Mouse (Mus musculus) spleen, postnatal 0 days (tissue): ENCODE results near the gene Pi4ka. TPM values are rescaled to one million over a fixed set of nuclear protein-coding genes. Genes with fewer than 3 reads are reported as not detected.

ENCODE experiments used
- polyA plus RNA-seq: library from polyadenylated mRNA; unstranded; fragments of >200 nt; fragmentation: Nextera tagmentation; extraction: Ambion mirVana; gene quantifications from 2 replicates; pipeline ENCODE4 v1.2.1, GENCODE M21; 2015

The Pi4ka gene
- 16.3 and 16.5 TPM in 2 replicates for polyA plus RNA-seq

DNA sequence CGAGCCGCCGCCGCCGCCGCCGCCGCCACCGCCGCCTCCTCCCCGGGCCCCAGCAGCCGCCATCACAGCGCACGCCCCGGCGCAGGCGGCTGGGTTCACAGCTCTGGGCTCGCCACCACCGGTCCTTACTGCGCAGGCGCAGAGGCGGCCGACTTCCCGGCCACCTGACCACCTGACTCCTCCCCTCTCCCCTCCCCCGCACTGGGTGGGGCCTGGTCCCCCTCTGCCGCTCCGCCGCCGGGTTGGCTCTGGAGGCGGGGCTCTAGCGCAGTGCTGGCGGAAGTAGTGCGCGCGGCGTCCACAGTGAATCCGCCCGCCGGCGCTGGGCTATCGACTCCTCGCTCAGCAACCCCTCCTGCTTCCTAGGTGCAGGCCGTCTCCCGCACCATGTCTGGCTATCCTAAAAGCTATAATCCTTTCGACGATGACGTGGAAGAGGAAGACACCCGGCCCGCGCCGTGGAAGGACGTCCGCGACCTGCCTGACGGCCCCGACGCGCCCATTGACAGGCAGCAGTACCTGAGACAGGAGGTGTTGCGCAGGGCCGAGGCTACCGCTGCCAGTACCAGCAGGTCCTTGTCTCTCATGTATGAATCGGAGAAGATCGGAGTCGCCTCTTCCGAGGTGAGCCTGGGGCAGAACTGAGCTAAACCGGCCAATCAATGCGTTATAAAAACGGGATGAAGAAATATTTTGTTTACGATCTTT is at the start of gene Pi4ka, which contains the start of gene Snap29:
TSS of gene Pi4ka (minus strand) at position 579 of the 708 bp plus-strand sequence.
TSS of gene Snap29 (plus strand) at position 251 of the 708 bp plus-strand sequence.

DNA sequence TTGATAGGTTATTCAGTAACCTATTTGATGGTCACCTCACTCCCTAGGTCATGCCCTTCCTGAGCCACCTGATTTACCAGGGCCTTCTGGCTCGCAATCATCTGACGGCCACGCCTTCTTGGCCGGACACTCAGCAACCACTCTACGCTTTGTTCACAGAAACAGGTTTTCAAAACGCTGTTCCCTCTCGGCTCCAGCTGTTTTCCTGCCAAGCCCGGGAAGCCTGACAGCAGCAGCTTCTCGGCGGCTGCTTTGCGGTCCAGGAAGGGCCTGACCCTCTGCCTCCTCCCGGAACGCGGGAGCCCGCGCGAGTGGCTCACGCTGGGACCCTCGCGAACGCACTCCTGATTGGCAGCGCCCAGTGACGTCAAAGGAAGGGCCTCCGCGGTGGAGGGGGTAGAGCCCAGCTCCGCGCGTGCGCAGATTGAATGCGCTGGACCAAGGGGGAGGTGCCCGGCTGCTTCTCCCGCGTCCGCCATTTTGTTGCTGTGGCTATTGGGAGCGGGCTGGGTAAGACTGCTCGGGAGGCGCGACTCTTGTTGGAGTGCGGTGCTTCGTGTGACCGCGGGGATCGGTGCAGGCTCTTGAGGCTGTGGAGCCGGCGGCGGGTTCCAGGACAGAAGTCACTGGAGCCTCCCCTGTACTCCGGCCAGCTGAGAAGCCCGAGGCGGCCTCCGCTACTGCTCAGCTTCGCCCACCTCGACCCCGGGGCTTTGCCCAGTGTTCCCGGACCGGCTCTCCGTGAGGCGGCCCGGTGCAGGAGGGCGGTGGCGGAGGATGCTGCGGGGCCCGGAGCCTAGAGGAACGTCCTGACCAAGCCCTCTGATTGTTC is 45.6 kb upstream of the Pi4ka start, which contains the start of gene Crkl:
TSS of gene Crkl (plus strand) at position 447 of the 832 bp plus-strand sequence.

DNA sequence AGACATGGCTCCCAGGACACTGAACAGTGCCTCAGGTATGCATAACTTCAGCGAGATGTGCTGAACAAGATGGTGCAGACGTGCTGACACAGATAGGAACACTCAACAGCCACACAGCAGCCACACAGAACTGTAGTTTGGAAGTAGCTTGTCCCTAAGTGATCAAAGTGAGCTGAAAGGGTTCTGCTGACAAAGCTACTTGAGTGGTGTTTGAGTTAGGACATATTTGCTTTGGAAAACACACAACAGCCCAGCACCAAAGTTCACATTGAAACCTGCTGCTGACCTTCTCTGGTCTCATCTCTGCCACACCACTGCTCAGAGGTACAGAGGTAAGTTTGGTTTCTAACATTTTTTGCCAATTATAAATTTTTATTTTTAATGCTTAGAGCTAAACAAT is 75.0 kb downstream of the Pi4ka start, which contains the start of gene Serpind1:
TSS of gene Serpind1 (plus strand) at position 256 of the 400 bp plus-strand sequence.

GRCm38 (mm10) chr16:17275721-17276120 is 130.4 kb downstream of the Pi4ka start, which contains the start of gene Tmem191c:
Gene Tmem191c (plus strand): TSS chr16:17276077.

DNA sequence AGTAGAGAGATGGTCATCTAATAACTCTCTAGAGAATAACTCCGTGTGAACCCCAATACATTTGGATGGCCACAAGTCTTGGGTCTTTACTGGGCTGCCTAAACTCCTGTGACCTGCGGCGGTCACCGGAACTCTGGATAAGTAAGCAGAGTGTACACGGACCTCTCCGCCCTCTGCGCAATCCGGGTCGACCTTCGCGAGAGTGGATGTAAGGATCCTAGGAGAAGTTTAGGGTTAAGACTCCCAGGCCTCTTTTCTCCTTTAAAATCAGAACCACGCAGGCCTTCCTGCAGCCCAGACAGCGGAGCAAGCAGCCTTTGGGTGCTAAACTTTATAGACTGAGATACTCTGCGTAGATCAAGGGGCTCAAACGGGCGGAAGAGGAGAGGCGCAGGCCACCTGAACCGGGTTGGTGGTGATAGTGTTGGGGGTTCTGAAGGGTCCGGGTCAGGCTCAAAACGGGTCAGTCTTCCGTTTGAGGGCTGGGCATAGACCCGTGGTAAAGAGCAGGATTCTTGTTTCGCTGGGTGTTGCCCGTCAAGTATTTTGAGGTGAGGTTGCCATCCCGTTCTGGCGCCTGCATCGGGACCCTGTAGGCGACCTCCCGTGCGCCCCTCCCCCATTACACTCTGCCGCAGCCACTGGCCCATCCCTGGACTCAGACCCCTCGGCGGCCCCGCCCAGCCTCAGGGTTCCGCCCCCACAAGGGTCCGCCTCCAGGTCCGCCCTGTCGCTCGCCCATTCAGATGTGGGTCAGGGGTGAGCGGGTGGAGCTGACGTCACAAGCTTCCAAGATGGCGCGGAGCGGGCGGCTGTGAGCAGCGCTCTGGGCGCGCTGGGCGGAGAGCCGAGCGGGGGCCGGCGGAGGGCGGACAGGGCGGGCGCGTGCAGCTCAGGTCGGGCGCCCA is 173.1 kb downstream of the Pi4ka start, which contains the start of gene Hic2:
TSS of gene Hic2 (plus strand) at position 779 of the 908 bp plus-strand sequence.

Other genes with a start within 250 kb of the Pi4ka start
- gene Ube2l3, start 203.7 kb downstream of the Pi4ka start, polyA plus RNA-seq: 223 and 235 TPM in 2 replicates
- gene Rimbp3, start 197.7 kb downstream of the Pi4ka start, polyA plus RNA-seq: 0.07 and 0.11 TPM in 2 replicates
- gene Hic2, start 172.7 kb downstream of the Pi4ka start, polyA plus RNA-seq: 0.69 and 0.85 TPM in 2 replicates
- 5.3 and 6.3 TPM in 2 replicates for gene Tmem191c, start 130.2 kb downstream of the Pi4ka start, polyA plus RNA-seq
- gene Serpind1, start 74.9 kb downstream of the Pi4ka start, polyA plus RNA-seq: 0.20 and 0.22 TPM in 2 replicates
- gene Snap29, start 328 bp downstream of the Pi4ka start, polyA plus RNA-seq: 8.5 and 10.5 TPM in 2 replicates
- gene Crkl, start 45.7 kb upstream of the Pi4ka start, polyA plus RNA-seq: 26.2 and 31.2 TPM in 2 replicates
- 0.10 TPM in 1 of 2 replicates, not detected in the other for gene Aifm3, start 83.3 kb upstream of the Pi4ka start, polyA plus RNA-seq
- 29.0 and 30.3 TPM in 2 replicates for gene Lztr1, start 102.4 kb upstream of the Pi4ka start, polyA plus RNA-seq
- gene Thap7, start 124.8 kb upstream of the Pi4ka start, polyA plus RNA-seq: 38.8 and 39.1 TPM in 2 replicates
- 0.12 and 0.36 TPM in 2 replicates for gene Lrrc74b, start 154.9 kb upstream of the Pi4ka start, polyA plus RNA-seq
- gene P2rx6, start 155.6 kb upstream of the Pi4ka start, polyA plus RNA-seq: 0.31 and 0.46 TPM in 2 replicates
- 6.8 and 7.6 TPM in 2 replicates for gene Slc7a4, start 176.9 kb upstream of the Pi4ka start, polyA plus RNA-seq
- gene Smpd4, start 213.0 kb upstream of the Pi4ka start, polyA plus RNA-seq: 19.3 and 19.6 TPM in 2 replicates
- 17.1 and 17.8 TPM in 2 replicates for gene Ccdc74a, start 240.2 kb upstream of the Pi4ka start, polyA plus RNA-seq